Mouse (Mus musculus): Measurements from ENCODE around the gene Icmt.

Icmt gene

GRCm38 (mm10) chr4:152339293-152339790 lies 42.3 kb downstream of the Icmt start:
- DNase-seq (ENCODE audit: low read depth), result no peak

DNA sequence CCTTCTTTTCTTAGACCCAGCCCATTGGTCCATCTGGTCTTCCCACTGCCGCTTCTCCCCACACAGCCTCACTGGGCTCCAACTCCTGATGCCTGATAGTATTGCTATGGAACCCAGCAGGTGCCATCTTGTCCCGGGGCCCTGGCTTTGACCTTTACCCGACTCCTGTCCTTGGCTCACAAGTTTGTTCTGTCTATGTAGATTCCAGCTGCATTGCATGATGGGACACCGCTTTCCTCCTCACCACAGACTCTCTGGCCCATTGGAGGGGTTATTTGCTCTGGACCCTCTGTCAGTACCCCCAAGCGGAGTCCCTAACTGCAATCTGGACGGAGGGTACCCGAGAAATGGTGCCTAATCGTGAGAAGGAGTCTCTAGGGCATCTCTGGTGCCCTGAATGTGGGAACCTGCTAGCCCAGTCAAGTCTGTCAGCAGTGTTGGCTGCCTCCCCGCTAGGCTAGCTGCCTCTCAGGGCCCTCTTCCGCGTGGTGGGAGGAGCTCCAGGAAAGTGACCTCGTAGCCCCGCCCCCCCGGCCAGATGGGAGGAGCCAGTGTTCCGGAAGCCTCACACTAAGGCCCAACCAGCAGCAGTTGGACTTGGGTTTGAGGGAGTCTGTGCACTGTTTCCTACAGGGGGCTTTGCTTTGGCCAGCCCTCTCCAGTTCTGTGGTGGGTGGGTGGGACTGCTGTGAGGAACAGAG lies 43.7 kb downstream of the Icmt start:
- peak; percentile 57 for DNase-seq (ENCODE audit: low read depth)

DNA sequence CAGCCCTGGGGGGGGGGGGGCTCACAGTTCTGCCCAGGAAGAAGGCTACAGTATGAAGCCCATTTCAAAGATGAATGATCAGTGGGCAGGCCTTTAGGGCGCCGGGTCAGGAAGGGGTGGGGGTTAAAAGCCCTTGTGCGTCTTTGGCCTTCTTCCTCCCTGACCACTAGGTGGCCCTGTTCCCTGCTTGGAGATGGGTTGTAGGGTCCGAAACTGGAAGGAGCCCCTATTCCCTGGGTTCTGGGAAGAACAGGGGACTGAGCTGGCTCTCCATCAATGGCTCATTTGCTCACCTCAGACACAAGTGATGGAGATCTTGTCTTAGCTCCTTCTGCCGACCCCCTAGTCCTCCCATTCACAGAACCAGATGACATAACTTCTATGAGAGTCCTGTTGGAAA lies 46.3 kb downstream of the Icmt start:
- DNase-seq (ENCODE audit: low read depth), result peak; percentile 43

GRCm38 (mm10) chr4:152344651-152345050 lies 47.6 kb downstream of the Icmt start:
- no peak for DNase-seq (ENCODE audit: low read depth)

DNA sequence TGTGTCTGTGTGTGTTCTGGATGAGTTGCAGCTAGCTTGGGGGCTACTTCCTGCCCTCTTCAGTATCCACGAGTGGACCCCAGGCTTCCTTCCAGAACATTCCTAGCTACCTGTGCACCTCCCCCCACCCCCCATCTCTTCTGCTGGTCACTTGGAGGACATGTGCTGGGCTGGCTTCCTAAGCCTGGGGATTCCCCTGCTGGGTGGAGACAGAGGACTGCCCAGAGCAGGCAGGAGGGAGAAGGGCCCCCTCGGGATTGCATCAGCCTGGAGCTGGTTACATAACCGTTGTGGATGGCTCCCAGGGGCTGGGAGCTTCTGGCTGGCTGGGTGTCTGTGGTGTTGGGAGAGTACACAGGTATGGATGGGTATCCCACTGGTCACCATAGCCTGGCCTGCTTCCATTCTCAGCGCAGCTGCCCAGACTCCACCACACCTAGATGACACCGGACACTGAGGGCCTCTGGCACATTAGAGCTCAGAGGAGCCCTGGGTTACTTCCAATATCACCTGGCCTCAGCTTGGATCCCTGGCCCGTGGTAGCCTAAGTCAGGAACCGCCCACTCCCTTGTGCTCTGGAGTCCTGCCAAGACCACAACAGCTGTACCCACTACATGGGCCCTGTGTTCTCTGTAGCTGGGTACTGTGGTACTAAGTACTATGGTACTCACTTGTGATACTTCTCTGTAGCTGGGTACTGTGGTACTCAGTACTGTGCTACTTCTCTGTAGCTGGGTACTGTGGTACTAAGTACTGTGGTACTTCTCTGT lies 48.3 kb downstream of the Icmt start:
- no peak for DNase-seq (ENCODE audit: low read depth)

GRCm38 (mm10) chr4:152349837-152350381 lies 52.9 kb downstream of the Icmt start:
- DNase-seq (ENCODE audit: low read depth), result peak; percentile 38

GRCm38 (mm10) chr4:152350722-152351421 lies 53.8 kb downstream of the Icmt start:
- DNase-seq (ENCODE audit: low read depth), result no peak

DNA sequence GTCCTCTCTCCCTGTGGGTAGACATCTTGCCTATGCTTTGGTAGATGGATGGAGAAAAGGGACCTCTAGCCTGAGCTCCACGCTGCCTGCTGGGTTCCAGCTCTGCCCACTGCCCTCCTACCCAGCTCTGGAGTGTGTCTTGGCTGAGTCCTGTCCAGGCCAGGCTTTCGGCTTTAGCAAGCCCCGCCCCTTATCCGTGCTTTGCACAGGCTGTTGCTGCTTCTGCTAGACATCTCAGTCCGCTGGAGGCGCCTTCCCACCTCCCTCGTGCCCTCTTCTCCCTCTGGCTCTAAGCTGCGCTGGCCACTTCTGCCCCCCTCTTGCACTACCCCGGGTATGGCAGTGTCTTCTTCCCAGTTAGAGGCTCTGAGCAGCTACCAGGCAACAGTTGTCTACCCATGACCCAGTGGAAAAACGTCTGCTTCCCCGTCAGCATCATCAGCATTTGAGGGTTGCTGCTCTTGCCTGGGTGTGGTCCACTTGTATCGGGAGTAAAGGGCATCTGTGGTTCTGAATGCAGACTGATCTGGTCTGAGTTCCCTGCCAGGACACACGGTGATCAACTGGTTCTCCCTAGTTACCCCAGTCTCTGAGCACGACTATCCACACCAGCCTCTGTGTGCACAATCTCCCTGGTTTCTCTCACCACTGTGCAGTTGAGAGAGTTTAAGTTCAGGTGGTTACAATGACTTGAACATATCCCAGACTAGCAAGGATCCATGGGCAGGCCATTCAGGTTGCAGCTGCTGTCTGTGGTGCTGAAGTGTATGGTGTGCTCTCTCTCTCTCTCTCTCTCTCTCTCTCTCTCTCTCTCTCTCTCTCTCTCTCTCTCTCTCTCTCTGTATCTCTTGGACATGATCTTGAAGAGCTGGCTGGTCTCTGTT lies 54.6 kb downstream of the Icmt start:
- no peak for DNase-seq (ENCODE audit: low read depth)

DNA sequence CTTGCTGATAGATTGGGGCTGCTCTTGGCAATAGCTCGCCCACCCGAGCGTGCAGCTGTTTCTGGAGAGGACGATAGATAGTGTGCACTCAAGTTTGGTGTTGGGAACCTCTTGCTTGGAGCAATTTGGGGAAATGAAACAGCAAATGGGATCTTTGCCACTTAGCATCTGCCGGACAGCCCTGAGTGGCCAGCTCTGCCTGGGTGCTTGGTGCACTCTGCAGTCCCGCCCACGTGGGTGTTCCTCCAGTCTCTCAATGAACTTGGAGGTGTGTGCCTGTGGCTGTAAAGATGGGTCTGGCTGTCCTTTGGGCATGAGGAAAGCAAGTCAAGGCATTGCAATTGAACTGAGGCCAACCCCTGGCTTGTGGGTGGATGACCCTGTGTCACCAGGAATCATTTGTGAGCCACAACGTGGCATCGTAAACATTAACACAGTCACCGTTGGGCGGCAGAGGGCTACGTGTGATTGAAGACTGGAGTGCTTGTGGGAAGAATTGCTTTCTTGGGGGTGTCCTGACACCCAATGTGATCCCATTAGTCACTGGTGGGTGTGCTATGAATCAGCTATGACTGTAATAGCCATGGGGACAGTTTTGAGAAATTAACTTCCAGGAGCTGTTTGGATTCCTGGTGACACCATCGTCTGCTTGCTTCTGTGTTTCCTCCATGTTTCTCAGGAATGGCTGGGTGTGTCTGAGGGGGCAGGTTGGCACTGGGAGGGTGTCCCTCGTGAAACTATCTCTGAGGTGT lies 57.0 kb downstream of the Icmt start:
- DNase-seq (ENCODE audit: low read depth), result no peak

DNA sequence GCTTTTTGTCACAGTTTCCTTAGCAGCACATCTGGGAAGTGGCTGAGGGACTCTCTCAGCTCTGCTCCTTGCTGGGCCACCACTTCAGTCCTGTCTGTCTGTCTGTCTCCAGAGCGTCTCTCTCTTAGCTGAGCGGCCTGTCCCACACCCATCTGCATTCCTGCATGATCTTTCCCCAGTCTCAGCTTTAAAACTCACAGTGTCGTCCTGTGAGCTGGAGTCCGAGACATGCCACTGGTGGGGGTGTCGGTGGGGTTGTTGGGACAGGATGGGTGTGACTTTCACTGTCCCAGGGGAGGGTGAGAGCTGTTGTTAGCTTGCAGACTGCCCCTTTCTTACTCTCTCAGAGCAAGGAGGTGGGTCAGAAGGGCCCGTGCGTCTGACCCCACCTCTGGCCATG lies 58.6 kb downstream of the Icmt start:
- no peak for DNase-seq (ENCODE audit: low read depth)

Data from induced T-regulatory cell, adult 2 months (primary cell).